Mouse (Mus musculus) midbrain, embryonic 16.5 days (tissue): ENCODE data around the gene Efna2. TPM values are rescaled to one million over a fixed set of nuclear protein-coding genes. Genes with fewer than 3 reads are reported as not detected.

Experiments used
- ATAC-seq: fragments of 200-750 bp; cut with Nextera tagmentation; 2 replicates; pipeline ENCODE4 v1.8.0; 2017; ENCODE audit warnings: moderate TSS enrichment
- H3K27ac ChIP-seq: fragments of 300-500 bp; sonication (generic); 2 replicates; pipeline ENCODE4 v1.5.1; 2014; ENCODE audit warnings: mild to moderate bottlenecking, low read length, mixed read lengths
- H3K27me3 ChIP-seq: fragments of 300-500 bp; sonication (generic); 2 replicates; pipeline ENCODE4 v1.6.1; 2014; ENCODE audit warnings: low read depth, low read length, mixed read lengths; ENCODE audit not compliant: control insufficient read depth, insufficient read depth
- H3K36me3 ChIP-seq: fragments of 300-500 bp; sonication (generic); 2 replicates; pipeline ENCODE4 v1.6.1; 2014; ENCODE audit warnings: mild to moderate bottlenecking, low read length, moderate library complexity, mixed read lengths; ENCODE audit not compliant: control insufficient read depth, insufficient read depth
- H3K4me1 ChIP-seq: fragments of 300-500 bp; sonication (generic); 2 replicates; pipeline ENCODE4 v1.6.1; 2014; ENCODE audit warnings: mild to moderate bottlenecking, low read length, mixed read lengths; ENCODE audit not compliant: control insufficient read depth, insufficient read depth
- H3K4me2 ChIP-seq: fragments of 300-500 bp; sonication (generic); 2 replicates; pipeline ENCODE4 v1.6.1; 2014; ENCODE audit warnings: mild to moderate bottlenecking, low read length, mixed read lengths
- H3K4me3 ChIP-seq: fragments of 300-500 bp; sonication (generic); 2 replicates; pipeline ENCODE4 v1.5.1; 2014; ENCODE audit warnings: low read depth, mild to moderate bottlenecking, low read length, moderate library complexity, mixed read lengths
- H3K9ac ChIP-seq: fragments of 300-500 bp; sonication (generic); 2 replicates; pipeline ENCODE4 v1.6.1; 2014; ENCODE audit warnings: low read depth, low read length, mixed read lengths
- H3K9me3 ChIP-seq: fragments of 300-500 bp; sonication (generic); replicated peaks from 2 replicates; pipeline ENCODE4 v1.6.1; 2014; ENCODE audit warnings: mild to moderate bottlenecking, low read length, mixed read lengths; ENCODE audit not compliant: control insufficient read depth, poor library complexity, severe bottlenecking
- WGBS: fragments of 180-500 bp; shearing (Covaris S2); extraction: QIAGEN DNeasy Blood & Tissue Kit; methylation state at CpG from one replicate; pipeline ENCODE4 v1.1.7; 2014; 5-methylcytosine and 5-hydroxymethylcytosine counted together
- polyA plus RNA-seq: library from polyadenylated mRNA; unstranded; fragments of >200 nt; fragmentation: Nextera tagmentation; extraction: Ambion mirVana; gene quantifications from 2 replicates; pipeline ENCODE4 v1.2.1, GENCODE M21; 2015

Gene Efna2
- polyA plus RNA-seq, 1 experiment from 2014 or later: 43.3 TPM

- WGBS: 82% methylated on average over 5 of the region's 5 CpGs
- Histone ChIP-seq H3K4me3 (no peak overlapping the region), H3K9ac (no peak overlapping the region), H3K27me3 (no peaks in the 10 kb centered on the region), H3K4me1 (peaks cover 22% of the 10 kb centered on the region), H3K27ac (peak overlapping the region; percentile 100), H3K9me3 (no peaks in the 10 kb centered on the region), H3K4me2 (peak overlapping the region; percentile 74), H3K36me3 (peaks cover 9% of the 10 kb centered on the region; the same call in 1 of the 2 replicates)
- ATAC-seq: no peak
Observed at GRCm38 (mm10) chr10:80147146-80147718, 32.0 kb upstream of the Efna2 start.

- Histone ChIP-seq H3K4me1 (peaks cover 25% of the 10 kb centered on the region), H3K4me2 (peak within 1 kb of the TSS; percentile 74), H3K27me3 (no peaks in the 10 kb centered on the region), H3K4me3 (peak within 1 kb of the TSS; percentile 93), H3K27ac (peak within 1 kb of the TSS; percentile 100), H3K36me3 (peaks cover 12% of the 10 kb centered on the region), H3K9me3 (no peaks in the 10 kb centered on the region), H3K9ac (peak within 1 kb of the TSS; percentile 97)
- 1% methylated on average over 40 of the region's 42 CpGs for WGBS
- ATAC-seq: peak; percentile 15
Observed at GRCm38 (mm10) chr10:80147719-80148601, 31.3 kb upstream of the Efna2 start, which contains the start of gene Midn. Midn (plus strand) TSS chr10:80148272.

GRCm38 (mm10) chr10:80148610-80149290 is 30.5 kb upstream of the Efna2 start:
- WGBS: under 1% methylated on average over 56 of the region's 57 CpGs
- H3K9me3 ChIP-seq: no peaks in the 10 kb centered on the region
- peak overlapping the region; percentile 74 for H3K4me2 ChIP-seq
- ATAC-seq: peak; percentile 49
- no peaks in the 10 kb centered on the region for H3K27me3 ChIP-seq
- peak overlapping the region; percentile 97 for H3K9ac ChIP-seq
- H3K4me1 ChIP-seq: peaks cover 26% of the 10 kb centered on the region
- peak overlapping the region; percentile 93 for H3K4me3 ChIP-seq
- H3K36me3 ChIP-seq: peaks cover 18% of the 10 kb centered on the region
- peak overlapping the region; percentile 100 for H3K27ac ChIP-seq

GRCm38 (mm10) chr10:80149291-80150225 is 29.7 kb upstream of the Efna2 start:
- Histone ChIP-seq H3K4me2 (peak overlapping the region; percentile 99), H3K27ac (peak overlapping the region; percentile 100), H3K36me3 (peaks cover 22% of the 10 kb centered on the region), H3K9ac (peak overlapping the region; percentile 99), H3K27me3 (no peaks in the 10 kb centered on the region), H3K4me3 (peak overlapping the region; percentile 93), H3K4me1 (peaks cover 29% of the 10 kb centered on the region), H3K9me3 (no peaks in the 10 kb centered on the region)
- under 1% methylated on average over 84 of the region's 88 CpGs for WGBS
- peak; percentile 81 for ATAC-seq

- peak overlapping the region; percentile 99 for H3K9ac ChIP-seq
- peak overlapping the region; percentile 93 for H3K4me3 ChIP-seq
- 0% methylated on average over 40 of the region's 71 CpGs for WGBS
- H3K27me3 ChIP-seq: no peaks in the 10 kb centered on the region
- peaks cover 27% of the 10 kb centered on the region for H3K36me3 ChIP-seq
- H3K4me1 ChIP-seq: peaks cover 29% of the 10 kb centered on the region
- peak overlapping the region; percentile 100 for H3K27ac ChIP-seq
- H3K9me3 ChIP-seq: no peaks in the 10 kb centered on the region
- ATAC-seq: no peak
- H3K4me2 ChIP-seq: peak overlapping the region; percentile 99
Observed at GRCm38 (mm10) chr10:80150226-80151210, 28.8 kb upstream of the Efna2 start.

- Histone ChIP-seq H3K36me3 (peaks cover 32% of the 10 kb centered on the region), H3K9me3 (no peaks in the 10 kb centered on the region), H3K4me3 (peak overlapping the region; percentile 93), H3K27me3 (no peaks in the 10 kb centered on the region), H3K4me1 (peaks cover 29% of the 10 kb centered on the region), H3K9ac (peak overlapping the region; percentile 99), H3K4me2 (peak overlapping the region; percentile 99), H3K27ac (peak overlapping the region; percentile 100)
- under 1% methylated on average over 24 of the region's 26 CpGs for WGBS
- ATAC-seq: no peak
Observed at GRCm38 (mm10) chr10:80151211-80152034, 27.9 kb upstream of the Efna2 start.
